Mouse (Mus musculus) left cerebral cortex, adult 8-10 months (tissue): ENCODE results near the gene Dcakd. TPM values are rescaled to one million over a fixed set of nuclear protein-coding genes. Genes with fewer than 3 reads are reported as not detected.

Experiments used
- DNase-seq, 2 experiments: peaks; one replicate each; pipeline ENCODE4 v3.0.0; 2022; ENCODE audit warnings: low spot score in 2 of 2
- microRNA-seq, 2 experiments: library from miRNA; unstranded; fragments of <30 nt; microRNA quantifications; one replicate each; pipeline ENCODE4 v1.2.0; 2022
- total RNA-seq, 4 experiments: library from RNA; stranded (reverse); gene quantifications; 2 replicates each; pipeline ENCODE4 v1.2.4; 2022

Dcakd gene
- total RNA-seq, 4 experiments from 2014 or later: 36.7 to 45.3 (median 40.8) TPM

DNA sequence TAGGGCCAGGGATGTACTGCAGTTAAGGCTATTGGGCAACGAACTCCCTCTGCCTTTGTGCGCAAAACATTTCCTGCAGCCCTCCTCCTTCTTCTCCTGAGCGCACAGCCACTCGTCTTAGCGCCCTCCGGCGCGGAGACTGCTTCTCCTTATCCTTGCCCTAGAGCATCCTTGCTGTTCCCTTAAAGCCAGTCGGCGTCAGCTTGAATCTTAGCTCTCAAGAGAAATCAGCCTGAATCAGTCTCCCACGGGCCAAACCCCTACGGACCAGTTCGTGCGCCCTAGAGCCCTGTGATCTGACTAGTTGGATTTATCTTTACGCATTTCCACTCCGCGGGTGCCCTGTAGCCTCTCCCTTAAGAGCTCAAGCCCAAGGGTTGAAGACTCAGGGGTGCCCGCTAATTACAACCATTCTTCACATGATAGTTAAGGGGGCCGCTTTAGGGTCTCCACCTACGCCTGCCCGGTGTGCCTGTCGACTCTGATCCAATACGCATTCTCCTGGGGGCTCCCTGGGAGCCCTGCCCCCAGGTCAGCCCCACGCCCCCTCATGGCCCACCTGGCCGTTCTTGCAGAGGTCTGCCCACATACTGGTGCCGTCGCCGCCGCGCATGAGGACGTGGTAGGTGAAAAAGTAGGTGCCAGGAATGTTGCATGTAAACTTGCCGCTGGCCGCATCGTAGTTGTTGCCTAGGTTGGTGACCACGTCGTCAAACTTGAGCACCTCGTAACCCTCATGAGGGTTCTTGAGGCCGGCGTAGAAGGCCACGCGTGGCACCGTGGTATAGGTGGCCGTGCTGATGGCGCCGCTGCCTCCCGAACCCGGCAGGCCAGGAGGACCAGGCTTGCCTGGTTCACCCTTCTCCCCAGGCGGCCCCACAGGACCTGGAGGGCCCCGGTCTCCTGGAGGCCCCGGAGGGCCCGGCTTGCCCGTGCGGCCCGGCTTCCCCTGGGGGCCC is 82.5 kb downstream of the Dcakd start:
- DNase-seq: no peak

Small RNA genes within 50 kb of the gene (microRNA-seq; reads per million reads assigned to microRNA genes)
- 0 to 0.21 reads per million in 2 experiments for gene Mir6931

Other genes starting within 250 kb of the Dcakd start
- 1 to 10 TPM; 3.9 to 5.5 (median 5.2) TPM for gene Gjc1, start 208.6 kb downstream of the Dcakd start, total RNA-seq
- 1 to 10 TPM; 5.7 to 6.8 (median 6.0) TPM for gene Higd1b, start 192.5 kb downstream of the Dcakd start, total RNA-seq
- 100 to 1,000 TPM; 114 to 136 (median 127) TPM for gene Eftud2, start 147.3 kb downstream of the Dcakd start, total RNA-seq
- gene Ccdc103, start 147.1 kb downstream of the Dcakd start, total RNA-seq: 1 to 10 TPM; 2.1 to 3.6 (median 2.2) TPM
- under 1 TPM in 3 of 4 experiments, not detected in 1; 0.23 to 0.70 (median 0.34) TPM for gene Fam187a, start 143.2 kb downstream of the Dcakd start, total RNA-seq
- gene Gfap, start 127.4 kb downstream of the Dcakd start, total RNA-seq: 100 to 1,000 TPM; 134 to 920 (median 381) TPM
- gene Kif18b, start 103.2 kb downstream of the Dcakd start, total RNA-seq: under 1 TPM in 1 of 4 experiments, not detected in 3; 0.17 TPM
- gene C1ql1, start 81.6 kb downstream of the Dcakd start, total RNA-seq: 10 to 100 TPM; 12.9 to 18.8 (median 15.5) TPM
- 100 to 1,000 TPM; 124 to 149 (median 129) TPM for gene Nmt1, start 143 bp downstream of the Dcakd start, total RNA-seq
- 10 to 100 TPM; 17.5 to 20.3 (median 18.0) TPM for gene Plcd3, start 73.3 kb upstream of the Dcakd start, total RNA-seq
- gene Acbd4, start 73.3 kb upstream of the Dcakd start, total RNA-seq: 10 to 100 TPM; 82.6 to 93.2 (median 88.7) TPM
- gene Hexim1, start 87.9 kb upstream of the Dcakd start, total RNA-seq: 10 to 100 TPM; 34.4 to 38.5 (median 35.6) TPM
- gene Hexim2, start 104.1 kb upstream of the Dcakd start, total RNA-seq: 10 to 100 TPM; 13.4 to 18.1 (median 16.5) TPM
- 100 to 1,000 TPM in 3 of 4 experiments, 10 to 100 TPM in 1; 81.7 to 115 (median 108) TPM for gene Fmnl1, start 142.8 kb upstream of the Dcakd start, total RNA-seq
- 1 to 10 TPM; 1.7 to 2.8 (median 2.3) TPM for gene 1700023F06Rik, start 180.2 kb upstream of the Dcakd start, total RNA-seq
- gene Spata32, start 190.1 kb upstream of the Dcakd start, total RNA-seq: 1 to 10 TPM in 3 of 4 experiments, under 1 TPM in 1; 0.67 to 2.3 (median 1.5) TPM
- 1 to 10 TPM; 3.1 to 6.5 (median 5.0) TPM for gene Map3k14, start 239.1 kb upstream of the Dcakd start, total RNA-seq